Mouse (Mus musculus): ENCODE results near the gene Mutyh. TPM values are rescaled to one million over a fixed set of nuclear protein-coding genes. Genes with fewer than 3 reads are reported as not detected.
A peak's percentile ranks its signal among the peaks of the same experiment; 100 is the strongest.

Gene Mutyh
- 3.8 and 5.9 TPM in 2 replicates for polyA plus RNA-seq (2014; fragmentation: Nextera tagmentation; extraction: Ambion mirVana)

GRCm38 (mm10) chr4:116807197-116808129 is at the start of gene Mutyh, which contains the start of gene Toe1:
TSS of gene Mutyh (plus strand) at chr4:116807723.
TSS of gene Toe1 (minus strand) at chr4:116807640.
- under 1% methylated on average over 58 of the region's 58 CpGs for WGBS
- peak within 1 kb of the TSS; percentile 77 for H3K4me3 ChIP-seq (replicated peaks; ENCODE audit: low read depth, low read length)
- peak within 1 kb of the TSS; percentile 78 for H3K9ac ChIP-seq (replicated peaks; ENCODE audit: low read length)
- H3K9me3 ChIP-seq (ENCODE audit: control insufficient read depth, low read length), result no peaks in the 10 kb centered on the region
- H3K27ac ChIP-seq (replicated peaks; ENCODE audit: low read depth, low read length), result peak within 1 kb of the TSS; percentile 89
- H3K4me2 ChIP-seq (ENCODE audit: low read length), result peak within 1 kb of the TSS; percentile 60
- peak; percentile 99 for DNase-seq
- H3K4me1 ChIP-seq (ENCODE audit: control insufficient read depth, insufficient read depth, low read length), result peaks cover 7% of the 10 kb centered on the region
- ATAC-seq (ENCODE audit: low FRiP score, low TSS enrichment), result peak; percentile 99
- H3K27me3 ChIP-seq (ENCODE audit: control insufficient read depth, insufficient read depth, low read length), result no peaks in the 10 kb centered on the region
- peaks cover 32% of the 10 kb centered on the region for H3K36me3 ChIP-seq (ENCODE audit: control insufficient read depth, insufficient read depth, low read length)

GRCm38 (mm10) chr4:116761914-116762313 is 45.6 kb upstream of the Mutyh start:
- H3K4me1 ChIP-seq (ENCODE audit: control insufficient read depth, insufficient read depth, low read length), result no peaks in the 10 kb centered on the region
- H3K4me3 ChIP-seq (replicated peaks; ENCODE audit: low read depth, low read length), result no peak overlapping the region
- no peaks in the 10 kb centered on the region for H3K36me3 ChIP-seq (ENCODE audit: control insufficient read depth, insufficient read depth, low read length)
- H3K27me3 ChIP-seq (ENCODE audit: control insufficient read depth, insufficient read depth, low read length), result no peaks in the 10 kb centered on the region
- WGBS, result 98% methylated on average over 2 of the region's 2 CpGs
- DNase-seq (no peak), ATAC-seq (ENCODE audit: low FRiP score, low TSS enrichment) (no peak)
- no peaks in the 10 kb centered on the region for H3K9me3 ChIP-seq (ENCODE audit: control insufficient read depth, low read length)
- H3K27ac ChIP-seq (replicated peaks; ENCODE audit: low read depth, low read length), result no peak overlapping the region
- H3K9ac ChIP-seq (replicated peaks; ENCODE audit: low read length), result no peak overlapping the region
- H3K4me2 ChIP-seq (ENCODE audit: low read length), result no peak overlapping the region

GRCm38 (mm10) chr4:116764001-116764400 is 43.5 kb upstream of the Mutyh start:
- Histone ChIP-seq H3K27me3 (ENCODE audit: control insufficient read depth, insufficient read depth, low read length) (no peaks in the 10 kb centered on the region), H3K4me3 (replicated peaks; ENCODE audit: low read depth, low read length) (no peak overlapping the region), H3K9ac (replicated peaks; ENCODE audit: low read length) (no peak overlapping the region), H3K9me3 (ENCODE audit: control insufficient read depth, low read length) (no peaks in the 10 kb centered on the region), H3K4me2 (ENCODE audit: low read length) (no peak overlapping the region), H3K4me1 (ENCODE audit: control insufficient read depth, insufficient read depth, low read length) (no peaks in the 10 kb centered on the region), H3K36me3 (ENCODE audit: control insufficient read depth, insufficient read depth, low read length) (no peaks in the 10 kb centered on the region), H3K27ac (replicated peaks; ENCODE audit: low read depth, low read length) (no peak overlapping the region)
- WGBS, result 93% methylated on average over 5 of the region's 5 CpGs
- ATAC-seq (ENCODE audit: low FRiP score, low TSS enrichment) (no peak), DNase-seq (no peak)

GRCm38 (mm10) chr4:116768510-116768909 is 39.0 kb upstream of the Mutyh start:
- Histone ChIP-seq H3K4me2 (ENCODE audit: low read length) (no peak overlapping the region), H3K27me3 (ENCODE audit: control insufficient read depth, insufficient read depth, low read length) (no peaks in the 10 kb centered on the region), H3K4me1 (ENCODE audit: control insufficient read depth, insufficient read depth, low read length) (no peaks in the 10 kb centered on the region), H3K9me3 (ENCODE audit: control insufficient read depth, low read length) (no peaks in the 10 kb centered on the region), H3K36me3 (ENCODE audit: control insufficient read depth, insufficient read depth, low read length) (no peaks in the 10 kb centered on the region), H3K4me3 (replicated peaks; ENCODE audit: low read depth, low read length) (no peak overlapping the region), H3K9ac (replicated peaks; ENCODE audit: low read length) (no peak overlapping the region), H3K27ac (replicated peaks; ENCODE audit: low read depth, low read length) (no peak overlapping the region)
- ATAC-seq (ENCODE audit: low FRiP score, low TSS enrichment) (no peak), DNase-seq (no peak)
- WGBS, result 90% methylated on average over 5 of the region's 5 CpGs

GRCm38 (mm10) chr4:116769060-116769459 is 38.5 kb upstream of the Mutyh start:
- Histone ChIP-seq H3K4me1 (ENCODE audit: control insufficient read depth, insufficient read depth, low read length) (no peaks in the 10 kb centered on the region), H3K9ac (replicated peaks; ENCODE audit: low read length) (no peak overlapping the region), H3K9me3 (ENCODE audit: control insufficient read depth, low read length) (no peaks in the 10 kb centered on the region), H3K27ac (replicated peaks; ENCODE audit: low read depth, low read length) (no peak overlapping the region), H3K27me3 (ENCODE audit: control insufficient read depth, insufficient read depth, low read length) (no peaks in the 10 kb centered on the region), H3K36me3 (ENCODE audit: control insufficient read depth, insufficient read depth, low read length) (no peaks in the 10 kb centered on the region), H3K4me3 (replicated peaks; ENCODE audit: low read depth, low read length) (no peak overlapping the region), H3K4me2 (ENCODE audit: low read length) (no peak overlapping the region)
- DNase-seq (no peak), ATAC-seq (ENCODE audit: low FRiP score, low TSS enrichment) (no peak)

GRCm38 (mm10) chr4:116776391-116776790 is 31.1 kb upstream of the Mutyh start:
- Histone ChIP-seq H3K4me2 (ENCODE audit: low read length) (no peak overlapping the region), H3K4me3 (replicated peaks; ENCODE audit: low read depth, low read length) (no peak overlapping the region), H3K9ac (replicated peaks; ENCODE audit: low read length) (no peak overlapping the region), H3K27me3 (ENCODE audit: control insufficient read depth, insufficient read depth, low read length) (no peaks in the 10 kb centered on the region), H3K4me1 (ENCODE audit: control insufficient read depth, insufficient read depth, low read length) (no peaks in the 10 kb centered on the region), H3K9me3 (ENCODE audit: control insufficient read depth, low read length) (no peaks in the 10 kb centered on the region), H3K27ac (replicated peaks; ENCODE audit: low read depth, low read length) (no peak overlapping the region), H3K36me3 (ENCODE audit: control insufficient read depth, insufficient read depth, low read length) (no peaks in the 10 kb centered on the region)
- DNase-seq (no peak), ATAC-seq (ENCODE audit: low FRiP score, low TSS enrichment) (no peak)
- 92% methylated on average over 5 of the region's 5 CpGs for WGBS

- Histone ChIP-seq H3K9ac (replicated peaks; ENCODE audit: low read length) (no peak overlapping the region), H3K4me3 (replicated peaks; ENCODE audit: low read depth, low read length) (no peak overlapping the region), H3K27me3 (ENCODE audit: control insufficient read depth, insufficient read depth, low read length) (no peaks in the 10 kb centered on the region), H3K27ac (replicated peaks; ENCODE audit: low read depth, low read length) (no peak overlapping the region), H3K4me2 (ENCODE audit: low read length) (no peak overlapping the region), H3K36me3 (ENCODE audit: control insufficient read depth, insufficient read depth, low read length) (no peaks in the 10 kb centered on the region), H3K9me3 (ENCODE audit: control insufficient read depth, low read length) (no peaks in the 10 kb centered on the region), H3K4me1 (ENCODE audit: control insufficient read depth, insufficient read depth, low read length) (peaks cover 2% of the 10 kb centered on the region; the same call in 1 of the 2 replicates)
- ATAC-seq (ENCODE audit: low FRiP score, low TSS enrichment) (no peak), DNase-seq (no peak)
- 93% methylated on average over 3 of the region's 3 CpGs for WGBS
Observed at GRCm38 (mm10) chr4:116777079-116777478, 30.4 kb upstream of the Mutyh start.

GRCm38 (mm10) chr4:116780541-116780940 is 27.0 kb upstream of the Mutyh start:
- H3K9ac ChIP-seq (replicated peaks; ENCODE audit: low read length), result no peak overlapping the region
- no peak overlapping the region for H3K4me3 ChIP-seq (replicated peaks; ENCODE audit: low read depth, low read length)
- H3K4me1 ChIP-seq (ENCODE audit: control insufficient read depth, insufficient read depth, low read length), result peaks cover 7% of the 10 kb centered on the region; the same call in 1 of the 2 replicates
- H3K4me2 ChIP-seq (ENCODE audit: low read length), result no peak overlapping the region
- no peak overlapping the region for H3K27ac ChIP-seq (replicated peaks; ENCODE audit: low read depth, low read length)
- DNase-seq, result no peak
- H3K36me3 ChIP-seq (ENCODE audit: control insufficient read depth, insufficient read depth, low read length), result no peaks in the 10 kb centered on the region
- WGBS, result 73% methylated on average over 2 of the region's 2 CpGs
- H3K9me3 ChIP-seq (ENCODE audit: control insufficient read depth, low read length), result no peaks in the 10 kb centered on the region
- H3K27me3 ChIP-seq (ENCODE audit: control insufficient read depth, insufficient read depth, low read length), result no peaks in the 10 kb centered on the region
- ATAC-seq (ENCODE audit: low FRiP score, low TSS enrichment), result no peak

- Histone ChIP-seq H3K9me3 (ENCODE audit: control insufficient read depth, low read length) (no peaks in the 10 kb centered on the region), H3K9ac (replicated peaks; ENCODE audit: low read length) (no peak overlapping the region), H3K4me1 (ENCODE audit: control insufficient read depth, insufficient read depth, low read length) (peaks cover 7% of the 10 kb centered on the region; the same call in 1 of the 2 replicates), H3K36me3 (ENCODE audit: control insufficient read depth, insufficient read depth, low read length) (no peaks in the 10 kb centered on the region), H3K4me2 (ENCODE audit: low read length) (no peak overlapping the region), H3K27me3 (ENCODE audit: control insufficient read depth, insufficient read depth, low read length) (no peaks in the 10 kb centered on the region), H3K4me3 (replicated peaks; ENCODE audit: low read depth, low read length) (no peak overlapping the region), H3K27ac (replicated peaks; ENCODE audit: low read depth, low read length) (no peak overlapping the region)
- 36% methylated on average over 2 of the region's 2 CpGs for WGBS
- DNase-seq (no peak), ATAC-seq (ENCODE audit: low FRiP score, low TSS enrichment) (no peak)
Observed at GRCm38 (mm10) chr4:116781366-116781765, 26.2 kb upstream of the Mutyh start.

All from midbrain, embryonic 14.5 days (tissue).